Mouse (Mus musculus) frontal cortex, postnatal 14 days (tissue): ENCODE data around the gene Klf4.

Experiments
- DNase-seq, 2 experiments: peaks; one replicate each; pipeline ENCODE4 v3.0.0; 2022; ENCODE audit warnings: low spot score in 2 of 2

The Klf4 gene

GRCm38 (mm10) chr4:55526247-55527115 is 5.8 kb downstream of the Klf4 start:
- no peak for DNase-seq

- DNase-seq: no peak
Measured at GRCm38 (mm10) chr4:55523921-55524320, 8.3 kb downstream of the Klf4 start.

- no peak for DNase-seq
Measured at GRCm38 (mm10) chr4:55517438-55517837, 14.8 kb downstream of the Klf4 start.

- no peak for DNase-seq
Measured at GRCm38 (mm10) chr4:55516048-55516447, 16.2 kb downstream of the Klf4 start.

GRCm38 (mm10) chr4:55514733-55515176 is 17.5 kb downstream of the Klf4 start:
- peak; percentile 52 to 67 for DNase-seq

- DNase-seq: no peak
Measured at GRCm38 (mm10) chr4:55513615-55514279, 18.5 kb downstream of the Klf4 start.

- no peak for DNase-seq
Measured at GRCm38 (mm10) chr4:55511389-55511788, 20.9 kb downstream of the Klf4 start.

GRCm38 (mm10) chr4:55508712-55509111 is 23.6 kb downstream of the Klf4 start:
- DNase-seq: no peak

- no peak for DNase-seq
Measured at GRCm38 (mm10) chr4:55498621-55499020, 33.6 kb downstream of the Klf4 start.

GRCm38 (mm10) chr4:55496416-55496815 is 35.9 kb downstream of the Klf4 start:
- no peak for DNase-seq

- no peak for DNase-seq
Measured at GRCm38 (mm10) chr4:55493261-55493660, 39.0 kb downstream of the Klf4 start.

- DNase-seq: no peak
Measured at GRCm38 (mm10) chr4:55489328-55489727, 42.9 kb downstream of the Klf4 start.

GRCm38 (mm10) chr4:55488604-55489003 is 43.7 kb downstream of the Klf4 start:
- no peak for DNase-seq

GRCm38 (mm10) chr4:55480322-55480767 is 51.9 kb downstream of the Klf4 start:
- DNase-seq: peak; percentile 16 to 61

- no peak for DNase-seq
Measured at GRCm38 (mm10) chr4:55478333-55478732, 53.9 kb downstream of the Klf4 start.

GRCm38 (mm10) chr4:55477933-55478332 is 54.3 kb downstream of the Klf4 start:
- peak in 1 of 2 experiments; percentile 17 for DNase-seq

GRCm38 (mm10) chr4:55477210-55477759 is 55.0 kb downstream of the Klf4 start:
- DNase-seq: no peak
